8 mouse cellular contexts compared by ENCODE assay signal in genomic region chr12:76765901-76766630, GRCm38 (mm10). TPM values are rescaled to one million over a fixed set of nuclear protein-coding genes. Genes with fewer than 3 reads are reported as not detected.
A peak's percentile ranks its signal among the peaks of the same experiment; 100 is the strongest.
DNase-seq lines count a peak whose midpoint lies in the region; ATAC-seq and TF ChIP-seq lines count a peak whose summit lies in the region.

No protein-coding gene starts in this region.

- TF ChIP-seq CTCF in lung, postnatal 0 days (IDR thresholded peaks at IDR 0.05): no peak

- peak overlapping the region; percentile 83 for H3K9ac ChIP-seq in kidney, embryonic 16.5 days (replicated peaks; ENCODE audit: low read length)
- peak overlapping the region; percentile 82 for H3K9ac ChIP-seq in intestine, embryonic 14.5 days (ENCODE audit: low read length)
- H3K9ac ChIP-seq in lung, postnatal 0 days (replicated peaks; ENCODE audit: low read depth): peak overlapping the region; percentile 55
- H3K9ac ChIP-seq in stomach, embryonic 16.5 days (ENCODE audit: low read length): peak overlapping the region; percentile 88

- DNase-seq in kidney, adult 11 months: no peak
- peak; percentile 24 for DNase-seq in NIH3T3 (ENCODE audit: low read depth)
- no peak for DNase-seq in forebrain, embryonic 10.5 days (ENCODE audit: extremely low spot score, low spot score)
- DNase-seq in intestine, embryonic 14.5 days (ENCODE audit: low spot score): no peak
- peak; percentile 21 for DNase-seq in lung, postnatal 0 days (ENCODE audit: low spot score)
- no peak for DNase-seq in spleen, postnatal 36 days (ENCODE audit: low spot score in 2 of 2)

- H3K4me3 ChIP-seq in kidney, embryonic 16.5 days (ENCODE audit: low read length): peak overlapping the region; percentile 75
- H3K4me3 ChIP-seq in forebrain, embryonic 10.5 days: peak overlapping the region; percentile 80
- peak overlapping the region; percentile 73 for H3K4me3 ChIP-seq in intestine, embryonic 14.5 days (ENCODE audit: low read depth, low read length)
- peak overlapping the region; percentile 64 for H3K4me3 ChIP-seq in lung, postnatal 0 days (ENCODE audit: low read depth, low read length)
- H3K4me3 ChIP-seq in stomach, embryonic 16.5 days (replicated peaks; ENCODE audit: low read length): peak overlapping the region; percentile 64

- no peak for TF ChIP-seq EP300 in lung, postnatal 0 days (IDR thresholded peaks at IDR 0.05)

- peak overlapping the region; percentile 61 for H3K4me2 ChIP-seq in kidney, embryonic 16.5 days (replicated peaks; ENCODE audit: low read depth, low read length)
- peak overlapping the region; percentile 73 for H3K4me2 ChIP-seq in intestine, embryonic 14.5 days (ENCODE audit: low read length)
- H3K4me2 ChIP-seq in lung, postnatal 0 days (replicated peaks; ENCODE audit: low read depth, low read length): peak overlapping the region; percentile 63
- H3K4me2 ChIP-seq in stomach, embryonic 16.5 days (ENCODE audit: low read depth, low read length): peak overlapping the region; percentile 63

- H3K4me1 ChIP-seq in kidney, embryonic 16.5 days (ENCODE audit: insufficient read depth, low read length): peaks cover 5% of the 10 kb centered on the region; the same call in 1 of the 2 replicates
- peaks cover 18% of the 10 kb centered on the region for H3K4me1 ChIP-seq in forebrain, embryonic 10.5 days
- no peaks in the 10 kb centered on the region for H3K4me1 ChIP-seq in intestine, embryonic 14.5 days (replicated peaks; ENCODE audit: control insufficient read depth, insufficient read depth, low read length)
- no peaks in the 10 kb centered on the region for H3K4me1 ChIP-seq in lung, postnatal 0 days (ENCODE audit: insufficient read depth, low read depth, low read length)
- 0 out of 2 replicates have a peak, but pooled peaks cover 6% of the 10 kb centered on the region for H3K4me1 ChIP-seq in stomach, embryonic 16.5 days (ENCODE audit: control insufficient read depth, insufficient read depth, low read length)

- WGBS in kidney, embryonic 16.5 days: 35% methylated on average over 20 of the region's 20 CpGs
- WGBS in forebrain, embryonic 10.5 days: 36% methylated on average over 20 of the region's 20 CpGs
- 34% methylated on average over 20 of the region's 20 CpGs for WGBS in intestine, embryonic 14.5 days
- 26% methylated on average over 20 of the region's 20 CpGs for WGBS in lung, postnatal 0 days
- WGBS in stomach, embryonic 16.5 days: 28% methylated on average over 20 of the region's 20 CpGs

- no peak overlapping the region; the same call in 1 of the 2 replicates for H3K27ac ChIP-seq in kidney, embryonic 16.5 days (ENCODE audit: low read length)
- peak overlapping the region; percentile 94 for H3K27ac ChIP-seq in forebrain, embryonic 10.5 days
- peak overlapping the region; percentile 70; the same call in 1 of the 2 replicates for H3K27ac ChIP-seq in intestine, embryonic 14.5 days (ENCODE audit: low read depth)
- peak overlapping the region; percentile 72 for H3K27ac ChIP-seq in lung, postnatal 0 days (ENCODE audit: low read length)
- peak overlapping the region; percentile 77; the same call in 1 of the 2 replicates for H3K27ac ChIP-seq in stomach, embryonic 16.5 days (ENCODE audit: low read length)

- no peaks in the 10 kb centered on the region for H3K36me3 ChIP-seq in kidney, embryonic 16.5 days (ENCODE audit: insufficient read depth, low read length)
- H3K36me3 ChIP-seq in forebrain, embryonic 10.5 days (replicated peaks): no peaks in the 10 kb centered on the region
- no peaks in the 10 kb centered on the region for H3K36me3 ChIP-seq in intestine, embryonic 14.5 days (ENCODE audit: control insufficient read depth, insufficient read depth, low read length)
- no peaks in the 10 kb centered on the region for H3K36me3 ChIP-seq in lung, postnatal 0 days (ENCODE audit: insufficient read depth, low read length)
- H3K36me3 ChIP-seq in stomach, embryonic 16.5 days (ENCODE audit: control insufficient read depth, insufficient read depth, low read length): no peaks in the 10 kb centered on the region

- no peaks in the 10 kb centered on the region for H3K27me3 ChIP-seq in kidney, embryonic 16.5 days (ENCODE audit: insufficient read depth, low read length)
- H3K27me3 ChIP-seq in forebrain, embryonic 10.5 days (ENCODE audit: poor library complexity, severe bottlenecking): no peaks in the 10 kb centered on the region
- no peaks in the 10 kb centered on the region for H3K27me3 ChIP-seq in intestine, embryonic 14.5 days (replicated peaks; ENCODE audit: control insufficient read depth, insufficient read depth, low read length)
- no peaks in the 10 kb centered on the region for H3K27me3 ChIP-seq in lung, postnatal 0 days (replicated peaks; ENCODE audit: insufficient read depth, low read length)
- no peaks in the 10 kb centered on the region for H3K27me3 ChIP-seq in stomach, embryonic 16.5 days (ENCODE audit: control insufficient read depth, insufficient read depth, low read length)

- peak; percentile 68; the same call in 1 of the 2 replicates for ATAC-seq in kidney, embryonic 16.5 days (ENCODE audit: low FRiP score, low TSS enrichment)
- ATAC-seq in intestine, embryonic 14.5 days (replicated peaks; ENCODE audit: low FRiP score, low TSS enrichment, low read depth): peak; percentile 26; the same call in 1 of the 2 replicates
- peak; percentile 36 for ATAC-seq in lung, postnatal 0 days
- no peak for ATAC-seq in stomach, embryonic 16.5 days (ENCODE audit: insufficient read depth, low FRiP score)

- no peaks in the 10 kb centered on the region for H3K9me3 ChIP-seq in kidney, embryonic 16.5 days (ENCODE audit: low read length)
- no peaks in the 10 kb centered on the region for H3K9me3 ChIP-seq in forebrain, embryonic 10.5 days
- H3K9me3 ChIP-seq in intestine, embryonic 14.5 days (ENCODE audit: control insufficient read depth, low read length): no peaks in the 10 kb centered on the region
- H3K9me3 ChIP-seq in lung, postnatal 0 days (ENCODE audit: low read length): no peaks in the 10 kb centered on the region
- H3K9me3 ChIP-seq in stomach, embryonic 16.5 days (replicated peaks; ENCODE audit: control insufficient read depth, low read length): no peaks in the 10 kb centered on the region

RNA-seq across cellular contexts. Expression of gene Fntb, which starts 0.7 kb away (rescaled TPM):
- 42.9 and 46.7 TPM in 2 replicates for polyA plus RNA-seq in kidney, embryonic 16.5 days (2015; fragmentation: Nextera tagmentation; extraction: Ambion mirVana)
- 44.7 and 45.1 TPM in 2 replicates for polyA plus RNA-seq in forebrain, embryonic 10.5 days (2016; fragmentation: Nextera tagmentation; extraction: Ambion mirVana)
- polyA plus RNA-seq in intestine, embryonic 14.5 days (2014; fragmentation: Nextera tagmentation; extraction: Ambion mirVana): 39.3 and 44.6 TPM in 2 replicates
- 15.8 and 18.9 TPM in 2 replicates for polyA plus RNA-seq in lung, postnatal 0 days (2015; fragmentation: Nextera tagmentation; extraction: Ambion mirVana)
- 34.4 and 37.4 TPM in 2 replicates for polyA plus RNA-seq in stomach, embryonic 16.5 days (2015; fragmentation: Nextera tagmentation; extraction: Ambion mirVana)

RNA-seq across cellular contexts. Expression of gene Churc1, which starts 0.7 kb away (rescaled TPM):
- polyA plus RNA-seq in kidney, embryonic 16.5 days (2015; fragmentation: Nextera tagmentation; extraction: Ambion mirVana): 134 and 149 TPM in 2 replicates
- 115 and 125 TPM in 2 replicates for polyA plus RNA-seq in forebrain, embryonic 10.5 days (2016; fragmentation: Nextera tagmentation; extraction: Ambion mirVana)
- 143 and 146 TPM in 2 replicates for polyA plus RNA-seq in intestine, embryonic 14.5 days (2014; fragmentation: Nextera tagmentation; extraction: Ambion mirVana)
- polyA plus RNA-seq in lung, postnatal 0 days (2015; fragmentation: Nextera tagmentation; extraction: Ambion mirVana): 109 and 114 TPM in 2 replicates
- polyA plus RNA-seq in stomach, embryonic 16.5 days (2015; fragmentation: Nextera tagmentation; extraction: Ambion mirVana): 140 and 149 TPM in 2 replicates

RNA-seq across cellular contexts. Expression of gene Gpx2, which starts 29.3 kb away (rescaled TPM):
- 0.34 and 0.35 TPM in 2 replicates for polyA plus RNA-seq in kidney, embryonic 16.5 days (2015; fragmentation: Nextera tagmentation; extraction: Ambion mirVana)
- 0.20 and 0.21 TPM in 2 replicates for polyA plus RNA-seq in forebrain, embryonic 10.5 days (2016; fragmentation: Nextera tagmentation; extraction: Ambion mirVana)
- polyA plus RNA-seq in intestine, embryonic 14.5 days (2014; fragmentation: Nextera tagmentation; extraction: Ambion mirVana): 85.8 and 98.3 TPM in 2 replicates
- polyA plus RNA-seq in lung, postnatal 0 days (2015; fragmentation: Nextera tagmentation; extraction: Ambion mirVana): 21.3 TPM in 2 replicates
- 138 and 180 TPM in 2 replicates for polyA plus RNA-seq in stomach, embryonic 16.5 days (2015; fragmentation: Nextera tagmentation; extraction: Ambion mirVana)

RNA-seq across cellular contexts. Expression of gene Sptb, which starts 55.7 kb away (rescaled TPM):
- polyA plus RNA-seq in kidney, embryonic 16.5 days (2015; fragmentation: Nextera tagmentation; extraction: Ambion mirVana): 1.00 and 1.2 TPM in 2 replicates
- polyA plus RNA-seq in forebrain, embryonic 10.5 days (2016; fragmentation: Nextera tagmentation; extraction: Ambion mirVana): 3.5 and 5.4 TPM in 2 replicates
- 1.5 and 1.6 TPM in 2 replicates for polyA plus RNA-seq in intestine, embryonic 14.5 days (2014; fragmentation: Nextera tagmentation; extraction: Ambion mirVana)
- 0.35 and 0.38 TPM in 2 replicates for polyA plus RNA-seq in lung, postnatal 0 days (2015; fragmentation: Nextera tagmentation; extraction: Ambion mirVana)
- 2.9 and 4.3 TPM in 2 replicates for polyA plus RNA-seq in stomach, embryonic 16.5 days (2015; fragmentation: Nextera tagmentation; extraction: Ambion mirVana)

RNA-seq across cellular contexts. Expression of gene Rab15, which starts 56.6 kb away (rescaled TPM):
- polyA plus RNA-seq in kidney, embryonic 16.5 days (2015; fragmentation: Nextera tagmentation; extraction: Ambion mirVana): 13.6 and 14.2 TPM in 2 replicates
- polyA plus RNA-seq in forebrain, embryonic 10.5 days (2016; fragmentation: Nextera tagmentation; extraction: Ambion mirVana): 8.3 and 9.2 TPM in 2 replicates
- 22.3 and 23.3 TPM in 2 replicates for polyA plus RNA-seq in intestine, embryonic 14.5 days (2014; fragmentation: Nextera tagmentation; extraction: Ambion mirVana)
- polyA plus RNA-seq in lung, postnatal 0 days (2015; fragmentation: Nextera tagmentation; extraction: Ambion mirVana): 20.7 and 22.6 TPM in 2 replicates
- polyA plus RNA-seq in stomach, embryonic 16.5 days (2015; fragmentation: Nextera tagmentation; extraction: Ambion mirVana): 38.3 and 49.3 TPM in 2 replicates

Comparison
In these comparisons a context has a peak if more than half of its experiments do, and no peak if none do; other contexts are left out.
1. DNase-seq: peak in NIH3T3 (single experiment) and lung, postnatal 0 days (single experiment); none in kidney, adult 11 months (single experiment), forebrain, embryonic 10.5 days (single experiment), intestine, embryonic 14.5 days (single experiment) and spleen, postnatal 36 days (0 of 2).
2. RNA of gene Gpx2, which starts 29.3 kb away (polyA plus RNA-seq): 138 to 180 TPM in stomach, embryonic 16.5 days, 85.8 to 98.3 TPM in intestine, embryonic 14.5 days and 21.3 TPM in lung, postnatal 0 days; 0.34 to 0.35 TPM in kidney, embryonic 16.5 days and 0.20 to 0.21 TPM in forebrain, embryonic 10.5 days; every median in the first group is over 10 times any median in the second.
3. Peak in every context shown above with its lines, with median percentiles within 50 percentile points of each other: H3K4me2 ChIP-seq, H3K4me3 ChIP-seq and H3K9ac ChIP-seq.